Mouse (Mus musculus) forebrain, embryonic 11.5 days (tissue): ENCODE results near the gene Cabin1. TPM values are rescaled to one million over a fixed set of nuclear protein-coding genes. Genes with fewer than 3 reads are reported as not detected.

ENCODE experiments used
- ATAC-seq: fragments of 200-750 bp; cut with Nextera tagmentation; replicated peaks from 2 replicates; pipeline ENCODE4 v1.8.0; 2017; ENCODE audit warnings: moderate TSS enrichment; ENCODE audit not compliant: low FRiP score
- DNase-seq: peaks from one replicate; pipeline ENCODE4 v3.0.0-alpha.2; 2017; ENCODE audit warnings: low spot score
- H3K27ac ChIP-seq: fragments of 300-500 bp; sonication (generic); 2 replicates; pipeline ENCODE4 v1.5.1; 2014; ENCODE audit warnings: low read depth, low read length
- H3K27me3 ChIP-seq: fragments of 300-500 bp; sonication (generic); 2 replicates; pipeline ENCODE4 v1.6.1; 2014; ENCODE audit warnings: mild to moderate bottlenecking, low read length, mixed read lengths; ENCODE audit not compliant: control insufficient read depth, insufficient read depth
- H3K36me3 ChIP-seq: fragments of 300-500 bp; sonication (generic); 2 replicates; pipeline ENCODE4 v1.6.1; 2014; ENCODE audit warnings: mild to moderate bottlenecking, low read length, moderate library complexity, mixed read lengths; ENCODE audit not compliant: control insufficient read depth, insufficient read depth
- H3K4me1 ChIP-seq: fragments of 300-500 bp; sonication (generic); replicated peaks from 2 replicates; pipeline ENCODE4 v1.6.1; 2014; ENCODE audit warnings: low read length, mixed read lengths; ENCODE audit not compliant: control insufficient read depth, insufficient read depth
- H3K4me2 ChIP-seq: fragments of 300-500 bp; sonication (generic); 2 replicates; pipeline ENCODE4 v1.6.1; 2014; ENCODE audit warnings: low read depth, mild to moderate bottlenecking, low read length, moderate library complexity, mixed read lengths; ENCODE audit not compliant: severe bottlenecking
- H3K4me3 ChIP-seq: fragments of 300-500 bp; sonication (generic); 2 replicates; pipeline ENCODE4 v1.5.1; 2014; ENCODE audit warnings: low read depth, low read length
- H3K9ac ChIP-seq: fragments of 300-500 bp; sonication (generic); 2 replicates; pipeline ENCODE4 v1.6.1; 2014; ENCODE audit warnings: low read length
- H3K9me3 ChIP-seq: fragments of 300-500 bp; sonication (generic); 2 replicates; pipeline ENCODE4 v1.6.1; 2016; ENCODE audit warnings: low read length, mixed read lengths; ENCODE audit not compliant: control insufficient read depth
- WGBS: fragments of 180-500 bp; shearing (Covaris S2); extraction: QIAGEN DNeasy Blood & Tissue Kit; methylation state at CpG from one replicate; pipeline ENCODE4 v1.1.7; 2014; 5-methylcytosine and 5-hydroxymethylcytosine counted together
- polyA plus RNA-seq: library from polyadenylated mRNA; unstranded; fragments of >200 nt; fragmentation: Nextera tagmentation; extraction: Ambion mirVana; gene quantifications from 2 replicates; pipeline ENCODE4 v1.2.1, GENCODE M21; 2014

The Cabin1 gene
- polyA plus RNA-seq, 1 experiment from 2014 or later = 49.1 TPM

- Histone ChIP-seq H3K27ac (no peak overlapping the region), H3K4me3 (no peak overlapping the region), H3K4me1 (peaks cover 8% of the 10 kb centered on the region; the same call in 1 of the 2 replicates), H3K9ac (no peak overlapping the region), H3K9me3 (no peaks in the 10 kb centered on the region), H3K36me3 (peaks cover 2% of the 10 kb centered on the region; the same call in 1 of the 2 replicates), H3K27me3 (no peaks in the 10 kb centered on the region), H3K4me2 (no peak overlapping the region)
- 91% methylated on average over 6 of the region's 6 CpGs for WGBS
- DNase-seq = no peak
- ATAC-seq = no peak
Measured at GRCm38 (mm10) chr10:75701280-75701679, 62.9 kb downstream of the Cabin1 start.

DNA sequence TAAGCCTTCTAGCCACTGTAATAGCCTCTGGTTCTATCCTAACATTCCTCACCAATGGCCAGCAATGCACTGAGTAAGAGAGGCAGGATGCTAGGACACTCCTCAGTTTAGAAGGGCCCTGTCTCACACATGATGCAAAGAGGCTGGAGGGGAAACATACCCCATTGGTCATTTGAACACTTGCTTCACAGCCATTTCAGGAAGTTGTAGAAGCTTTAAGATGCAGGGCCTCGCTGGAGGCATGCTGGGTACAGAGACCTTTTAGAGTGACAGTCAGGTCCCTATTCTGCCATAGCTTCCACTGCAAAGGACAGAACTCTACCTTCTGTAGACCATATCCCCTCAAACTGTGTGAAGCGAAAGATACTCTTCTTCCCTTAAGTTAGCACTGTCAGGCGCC, 66.4 kb downstream of the Cabin1 start:
- ATAC-seq = no peak
- Histone ChIP-seq H3K9ac (no peak overlapping the region), H3K4me3 (no peak overlapping the region), H3K9me3 (no peaks in the 10 kb centered on the region), H3K4me2 (no peak overlapping the region), H3K4me1 (no peaks in the 10 kb centered on the region), H3K36me3 (peaks cover 2% of the 10 kb centered on the region; the same call in 1 of the 2 replicates), H3K27ac (no peak overlapping the region), H3K27me3 (no peaks in the 10 kb centered on the region)
- WGBS = 90% methylated on average over 3 of the region's 3 CpGs
- DNase-seq = no peak

DNA sequence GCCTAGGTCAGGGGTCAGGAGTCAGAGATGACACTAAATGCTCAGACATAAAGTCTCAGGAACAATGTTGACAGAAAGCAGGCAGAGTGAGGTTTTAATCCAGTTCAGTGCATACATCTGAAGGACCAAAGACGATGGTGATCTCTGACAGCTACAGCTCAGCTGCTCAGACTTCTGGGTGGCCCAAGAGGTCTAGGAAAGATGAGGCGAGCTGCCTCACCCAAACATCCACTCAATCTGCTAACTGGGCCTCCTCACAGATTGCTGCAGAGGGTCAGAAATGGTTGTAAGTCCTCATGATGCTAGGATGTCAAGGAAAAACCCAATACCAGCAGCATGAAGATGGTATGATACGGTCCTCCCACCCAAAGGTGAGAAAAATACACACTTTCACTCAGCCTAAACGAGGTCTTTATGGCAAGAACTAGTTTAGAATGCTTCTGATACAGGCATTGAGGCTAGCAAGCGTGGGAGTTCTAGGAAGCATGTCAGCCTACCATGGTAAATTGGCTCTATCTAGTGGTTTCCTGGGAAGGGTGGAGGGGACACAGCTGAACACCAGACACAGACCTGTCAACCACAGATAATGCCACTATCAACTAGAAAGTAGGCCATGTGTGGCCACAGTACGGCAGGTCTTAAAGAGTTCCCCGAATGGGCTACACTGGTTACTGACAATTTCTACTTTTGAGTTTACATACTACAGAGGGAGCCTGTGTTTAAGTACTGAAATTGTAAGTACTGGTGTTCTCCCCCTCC, 67.4 kb downstream of the Cabin1 start:
- Histone ChIP-seq H3K36me3 (peaks cover 2% of the 10 kb centered on the region; the same call in 1 of the 2 replicates), H3K9me3 (no peaks in the 10 kb centered on the region), H3K4me1 (no peaks in the 10 kb centered on the region), H3K4me3 (no peak overlapping the region), H3K27ac (no peak overlapping the region), H3K27me3 (no peaks in the 10 kb centered on the region), H3K4me2 (no peak overlapping the region), H3K9ac (no peak overlapping the region)
- 89% methylated on average over 7 of the region's 7 CpGs for WGBS
- DNase-seq = no peak
- ATAC-seq = no peak

DNA sequence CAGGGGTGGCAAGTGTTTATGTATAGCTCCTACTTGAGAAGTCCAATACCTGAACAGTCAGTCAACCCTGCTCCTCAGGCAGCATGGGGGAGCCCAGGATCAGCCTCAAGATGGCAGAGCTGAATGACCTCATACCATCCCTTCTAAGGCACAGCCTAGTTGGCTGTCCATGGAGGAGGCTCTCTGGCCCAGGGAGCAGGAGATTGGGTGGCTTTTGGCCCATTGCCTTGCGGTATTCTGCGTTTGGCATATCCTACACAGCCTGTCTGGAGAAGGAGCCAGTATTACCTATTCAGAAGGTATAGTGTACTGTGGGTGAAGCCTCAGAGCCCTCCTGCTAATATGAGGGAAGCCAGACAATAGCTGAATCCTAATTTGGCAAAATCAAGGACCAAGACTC, 68.6 kb downstream of the Cabin1 start:
- H3K4me1 ChIP-seq = no peaks in the 10 kb centered on the region
- ATAC-seq (no peak), DNase-seq (no peak)
- no peak overlapping the region for H3K9ac ChIP-seq
- H3K4me3 ChIP-seq = no peak overlapping the region
- no peaks in the 10 kb centered on the region for H3K9me3 ChIP-seq
- no peak overlapping the region for H3K27ac ChIP-seq
- H3K4me2 ChIP-seq = no peak overlapping the region
- peaks cover 2% of the 10 kb centered on the region; the same call in 1 of the 2 replicates for H3K36me3 ChIP-seq
- no peaks in the 10 kb centered on the region for H3K27me3 ChIP-seq
- 87% methylated on average over 2 of the region's 2 CpGs for WGBS

- no peak for ATAC-seq
- WGBS = 84% methylated on average over 5 of the region's 5 CpGs
- Histone ChIP-seq H3K27ac (no peak overlapping the region), H3K4me3 (no peak overlapping the region), H3K9ac (no peak overlapping the region), H3K4me2 (no peak overlapping the region), H3K4me1 (no peaks in the 10 kb centered on the region), H3K36me3 (peaks cover 2% of the 10 kb centered on the region; the same call in 1 of the 2 replicates), H3K27me3 (no peaks in the 10 kb centered on the region), H3K9me3 (no peaks in the 10 kb centered on the region)
- DNase-seq = no peak
Measured at GRCm38 (mm10) chr10:75695078-75695477, 69.1 kb downstream of the Cabin1 start.

DNA sequence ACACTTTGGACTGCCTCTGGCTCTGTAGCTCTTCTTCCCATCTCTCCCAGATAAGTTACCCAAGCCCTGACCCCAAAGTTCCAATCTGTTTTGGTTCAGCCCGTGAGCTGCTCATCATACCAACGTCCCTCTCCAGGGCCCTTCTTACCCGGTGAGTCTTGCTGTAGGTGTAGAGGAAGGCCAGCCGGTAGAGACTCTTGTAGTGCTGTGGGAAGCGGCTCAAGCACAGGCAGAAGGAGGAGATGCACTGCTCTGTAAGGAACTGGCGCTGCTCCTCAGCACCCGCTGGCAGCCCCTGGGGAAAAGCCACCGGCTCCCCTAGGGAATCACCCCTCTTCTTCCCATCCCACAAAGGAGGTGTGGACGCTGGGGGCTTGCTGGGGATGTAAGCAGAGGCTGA, 69.6 kb downstream of the Cabin1 start:
- H3K27ac ChIP-seq = no peak overlapping the region
- WGBS = 89% methylated on average over 9 of the region's 9 CpGs
- H3K4me1 ChIP-seq = no peaks in the 10 kb centered on the region
- H3K9ac ChIP-seq = no peak overlapping the region
- no peak overlapping the region for H3K4me3 ChIP-seq
- no peaks in the 10 kb centered on the region for H3K9me3 ChIP-seq
- peaks cover 2% of the 10 kb centered on the region; the same call in 1 of the 2 replicates for H3K36me3 ChIP-seq
- ATAC-seq = no peak
- H3K27me3 ChIP-seq = no peaks in the 10 kb centered on the region
- H3K4me2 ChIP-seq = no peak overlapping the region
- no peak for DNase-seq

DNA sequence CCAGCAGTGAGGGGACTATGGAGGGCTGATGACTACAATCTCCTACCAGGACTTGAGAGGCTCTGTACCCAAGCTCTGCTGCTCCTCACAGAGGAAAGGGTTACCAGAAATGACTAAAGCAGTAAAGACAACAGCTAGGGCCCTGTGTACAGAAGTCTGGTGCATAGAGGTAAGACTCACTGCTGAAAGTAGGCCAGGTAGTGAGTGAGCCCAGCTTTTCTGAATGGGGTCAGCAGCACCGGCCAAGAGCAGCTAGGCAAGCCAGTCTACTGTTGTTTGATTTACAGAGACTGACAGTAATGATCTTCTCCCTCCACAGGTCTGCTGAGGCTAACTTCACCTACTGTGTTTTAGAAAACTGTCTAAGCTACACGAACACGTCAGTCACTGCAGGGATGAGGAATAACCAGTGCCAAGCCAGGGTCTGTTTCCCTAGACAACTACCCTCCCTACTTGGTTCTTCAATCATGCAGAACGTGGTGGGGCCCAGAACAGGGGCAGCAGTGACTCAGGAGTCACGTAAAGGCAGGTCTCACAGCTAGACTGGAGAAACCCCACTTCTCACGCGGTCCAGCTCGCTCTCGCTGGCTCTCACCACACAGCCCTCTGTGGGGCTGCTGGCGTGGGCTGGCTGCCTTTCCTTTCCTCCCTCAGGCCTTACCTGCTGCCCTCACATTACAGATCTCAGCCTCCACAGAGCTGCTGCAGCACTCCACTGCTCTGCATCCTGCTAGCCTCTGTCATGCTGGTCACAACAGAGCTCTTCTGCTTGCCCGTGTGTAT, 70.5 kb downstream of the Cabin1 start:
- Histone ChIP-seq H3K4me1 (no peaks in the 10 kb centered on the region), H3K27me3 (no peaks in the 10 kb centered on the region), H3K9ac (no peak overlapping the region), H3K36me3 (peaks cover 2% of the 10 kb centered on the region; the same call in 1 of the 2 replicates), H3K4me3 (no peak overlapping the region), H3K9me3 (no peaks in the 10 kb centered on the region), H3K27ac (no peak overlapping the region), H3K4me2 (no peak overlapping the region)
- ATAC-seq = no peak
- 89% methylated on average over 11 of the region's 11 CpGs for WGBS
- DNase-seq = no peak

DNA sequence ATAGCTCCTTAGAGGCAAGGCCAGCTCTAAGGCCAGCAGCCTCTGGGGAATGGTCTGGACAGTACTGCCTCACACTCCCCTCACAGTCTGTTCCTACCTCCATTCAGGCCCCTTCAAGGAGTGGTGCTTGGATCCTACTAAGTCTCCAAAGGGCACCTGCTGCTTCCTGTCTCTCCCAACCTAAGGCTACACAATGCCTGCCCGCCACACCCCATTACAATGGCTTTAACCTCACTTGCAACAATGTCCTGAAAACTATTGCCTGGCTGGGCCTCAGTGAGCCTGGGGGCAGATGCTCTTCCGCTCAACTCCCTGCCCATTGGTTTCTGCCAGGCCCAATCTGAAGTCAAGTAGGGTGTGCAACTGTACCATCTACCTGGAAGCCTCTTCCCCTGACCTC, 75.5 kb downstream of the Cabin1 start:
- no peaks in the 10 kb centered on the region for H3K27me3 ChIP-seq
- H3K36me3 ChIP-seq = no peaks in the 10 kb centered on the region; the same call in 1 of the 2 replicates
- H3K27ac ChIP-seq = no peak overlapping the region
- 76% methylated on average over 2 of the region's 2 CpGs for WGBS
- ATAC-seq (no peak), DNase-seq (no peak)
- no peaks in the 10 kb centered on the region for H3K9me3 ChIP-seq
- H3K9ac ChIP-seq = no peak overlapping the region
- no peak overlapping the region for H3K4me2 ChIP-seq
- H3K4me3 ChIP-seq = no peak overlapping the region
- peaks cover 8% of the 10 kb centered on the region; the same call in 1 of the 2 replicates for H3K4me1 ChIP-seq
